Mouse (Mus musculus): ENCODE results near the gene Asb8. TPM values are rescaled to one million over a fixed set of nuclear protein-coding genes. Genes with fewer than 3 reads are reported as not detected.

Gene Asb8
- total and polyA plus RNA-seq, 2 experiments from 2014 or later, result 53.3 to 55.9 TPM

GRCm38 (mm10) chr15:98111791-98112190 lies 53.6 kb downstream of the Asb8 start:
- Histone ChIP-seq H3K36me3 (ENCODE audit: insufficient read depth, low read length) (peaks cover 17% of the 10 kb centered on the region), H3K27ac (no peak overlapping the region), H3K4me2 (ENCODE audit: low read depth, low read length) (no peak overlapping the region), H3K27me3 (ENCODE audit: insufficient read depth, low read length) (no peaks in the 10 kb centered on the region), H3K9ac (replicated peaks; ENCODE audit: low read length) (no peak overlapping the region), H3K4me3 (ENCODE audit: low read length) (no peak overlapping the region), H3K4me1 (ENCODE audit: insufficient read depth, low read length) (peaks cover 14% of the 10 kb centered on the region; the same call in 1 of the 2 replicates), H3K9me3 (ENCODE audit: low read length) (no peaks in the 10 kb centered on the region)
- ATAC-seq, result no peak
- DNase-seq (ENCODE audit: low spot score), result no peak
- TF ChIP-seq CTCF (IDR thresholded peaks at IDR 0.05; ENCODE audit: low read depth), result no peak
- WGBS, result 72% methylated on average over 5 of the region's 5 CpGs

- Histone ChIP-seq H3K9ac (replicated peaks; ENCODE audit: low read length) (peak overlapping the region; percentile 89), H3K27ac (peak overlapping the region; percentile 83), H3K4me1 (ENCODE audit: insufficient read depth, low read length) (peaks cover 14% of the 10 kb centered on the region; the same call in 1 of the 2 replicates), H3K36me3 (ENCODE audit: insufficient read depth, low read length) (peaks cover 11% of the 10 kb centered on the region; the same call in 1 of the 2 replicates), H3K27me3 (ENCODE audit: insufficient read depth, low read length) (no peaks in the 10 kb centered on the region), H3K9me3 (ENCODE audit: low read length) (no peaks in the 10 kb centered on the region), H3K4me3 (ENCODE audit: low read length) (peak overlapping the region; percentile 75), H3K4me2 (ENCODE audit: low read depth, low read length) (peak overlapping the region; percentile 78)
- peak; percentile 90 for DNase-seq (ENCODE audit: low spot score)
- peak; percentile 96 for ATAC-seq
- TF ChIP-seq CTCF (IDR thresholded peaks at IDR 0.05; ENCODE audit: low read depth), result peak; percentile 25; the same call in 1 of the 2 replicates
- WGBS, result 2% methylated on average over 36 of the region's 37 CpGs
Observed at GRCm38 (mm10) chr15:98108297-98109152, 56.9 kb downstream of the Asb8 start.

DNA sequence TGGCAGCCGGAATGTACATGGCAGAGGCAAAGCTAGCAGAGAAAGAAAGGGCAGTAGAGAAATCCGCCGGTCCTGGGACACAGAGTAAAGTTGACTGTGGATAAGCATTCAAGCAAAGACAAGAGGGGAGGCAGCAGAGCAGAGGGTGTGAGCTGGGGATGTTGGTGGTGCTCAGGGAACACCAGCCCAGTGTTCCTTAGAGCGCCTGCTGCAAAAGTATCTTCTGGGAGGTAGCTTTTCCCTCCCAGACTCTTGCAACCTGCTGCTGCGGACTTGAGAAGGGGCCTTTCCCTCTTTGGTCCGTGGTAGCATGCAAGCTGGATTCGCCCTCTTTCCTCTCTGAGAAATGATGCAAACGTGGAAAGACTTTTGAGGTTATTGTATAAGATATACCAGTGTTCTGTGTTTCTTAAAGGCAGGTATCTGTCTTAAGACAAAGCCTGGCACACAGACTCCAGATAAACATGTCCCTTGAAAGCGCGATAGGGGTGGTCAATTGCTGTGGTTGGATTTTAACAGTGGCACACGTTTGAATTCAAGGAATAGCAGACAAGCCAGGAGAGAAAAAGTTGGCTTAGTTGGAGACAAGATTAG lies 57.6 kb downstream of the Asb8 start:
- H3K4me2 ChIP-seq (ENCODE audit: low read depth, low read length), result peak overlapping the region; percentile 78
- H3K36me3 ChIP-seq (ENCODE audit: insufficient read depth, low read length), result peaks cover 8% of the 10 kb centered on the region; the same call in 1 of the 2 replicates
- ATAC-seq (no peak), DNase-seq (ENCODE audit: low spot score) (peak; percentile 8)
- 32% methylated on average over 11 of the region's 11 CpGs for WGBS
- peak overlapping the region; percentile 75 for H3K4me3 ChIP-seq (ENCODE audit: low read length)
- no peaks in the 10 kb centered on the region for H3K9me3 ChIP-seq (ENCODE audit: low read length)
- peak overlapping the region; percentile 83 for H3K27ac ChIP-seq
- peaks cover 14% of the 10 kb centered on the region; the same call in 1 of the 2 replicates for H3K4me1 ChIP-seq (ENCODE audit: insufficient read depth, low read length)
- peak overlapping the region; percentile 89 for H3K9ac ChIP-seq (replicated peaks; ENCODE audit: low read length)
- H3K27me3 ChIP-seq (ENCODE audit: insufficient read depth, low read length), result no peaks in the 10 kb centered on the region
- no peak for TF ChIP-seq CTCF (IDR thresholded peaks at IDR 0.05; ENCODE audit: low read depth)

- no peak for TF ChIP-seq CTCF (IDR thresholded peaks at IDR 0.05; ENCODE audit: low read depth)
- ATAC-seq (no peak), DNase-seq (ENCODE audit: low spot score) (no peak)
- no peaks in the 10 kb centered on the region for H3K27me3 ChIP-seq (ENCODE audit: insufficient read depth, low read length)
- WGBS, result 91% methylated on average over 6 of the region's 6 CpGs
- peaks cover 2% of the 10 kb centered on the region; the same call in 1 of the 2 replicates for H3K36me3 ChIP-seq (ENCODE audit: insufficient read depth, low read length)
- H3K9me3 ChIP-seq (ENCODE audit: low read length), result no peaks in the 10 kb centered on the region
- H3K27ac ChIP-seq, result 0 out of 2 replicates have a peak overlapping the region, but pooled peaks have one; percentile 83
- H3K9ac ChIP-seq (replicated peaks; ENCODE audit: low read length), result no peak overlapping the region
- H3K4me3 ChIP-seq (ENCODE audit: low read length), result no peak overlapping the region
- H3K4me2 ChIP-seq (ENCODE audit: low read depth, low read length), result no peak overlapping the region
- H3K4me1 ChIP-seq (ENCODE audit: insufficient read depth, low read length), result peaks cover 14% of the 10 kb centered on the region; the same call in 1 of the 2 replicates
Observed at GRCm38 (mm10) chr15:98107230-98107629, 58.2 kb downstream of the Asb8 start.

- Histone ChIP-seq H3K9me3 (ENCODE audit: low read length) (no peaks in the 10 kb centered on the region), H3K4me1 (ENCODE audit: insufficient read depth, low read length) (peaks cover 14% of the 10 kb centered on the region; the same call in 1 of the 2 replicates), H3K27me3 (ENCODE audit: insufficient read depth, low read length) (no peaks in the 10 kb centered on the region), H3K4me2 (ENCODE audit: low read depth, low read length) (no peak overlapping the region), H3K36me3 (ENCODE audit: insufficient read depth, low read length) (no peaks in the 10 kb centered on the region), H3K9ac (replicated peaks; ENCODE audit: low read length) (no peak overlapping the region), H3K27ac (no peak overlapping the region), H3K4me3 (ENCODE audit: low read length) (no peak overlapping the region)
- 78% methylated on average over 6 of the region's 6 CpGs for WGBS
- TF ChIP-seq CTCF (IDR thresholded peaks at IDR 0.05; ENCODE audit: low read depth), result no peak
- DNase-seq (ENCODE audit: low spot score), result no peak
- ATAC-seq, result no peak
Observed at GRCm38 (mm10) chr15:98106506-98106905, 58.9 kb downstream of the Asb8 start.

GRCm38 (mm10) chr15:98102401-98102800 lies 63.0 kb downstream of the Asb8 start:
- no peak for ATAC-seq
- H3K27ac ChIP-seq, result no peak overlapping the region
- TF ChIP-seq CTCF (IDR thresholded peaks at IDR 0.05; ENCODE audit: low read depth), result no peak
- no peaks in the 10 kb centered on the region for H3K36me3 ChIP-seq (ENCODE audit: insufficient read depth, low read length)
- H3K9ac ChIP-seq (replicated peaks; ENCODE audit: low read length), result no peak overlapping the region
- no peaks in the 10 kb centered on the region for H3K4me1 ChIP-seq (ENCODE audit: insufficient read depth, low read length)
- no peaks in the 10 kb centered on the region for H3K9me3 ChIP-seq (ENCODE audit: low read length)
- no peak overlapping the region for H3K4me2 ChIP-seq (ENCODE audit: low read depth, low read length)
- WGBS, result 91% methylated on average over 6 of the region's 6 CpGs
- H3K4me3 ChIP-seq (ENCODE audit: low read length), result no peak overlapping the region
- no peak for DNase-seq (ENCODE audit: low spot score)
- no peaks in the 10 kb centered on the region for H3K27me3 ChIP-seq (ENCODE audit: insufficient read depth, low read length)
